Mouse (Mus musculus) adrenal gland, adult 8-10 months (tissue): Measurements from ENCODE around the gene Myzap. TPM values are rescaled to one million over a fixed set of nuclear protein-coding genes. Genes with fewer than 3 reads are reported as not detected.

Experiments used
- DNase-seq: peaks from one replicate; pipeline ENCODE4 v3.0.0; 2022
- total RNA-seq, 4 experiments: library from RNA; stranded (reverse); gene quantifications; 2 replicates each; pipeline ENCODE4 v1.2.4; 2022

Myzap gene
- total RNA-seq, 4 experiments from 2014 or later = 9.8 to 14.4 (median 11.5) TPM

GRCm38 (mm10) chr9:71480305-71480704 is 111.9 kb downstream of the Myzap start:
- no peak for DNase-seq

- no peak for DNase-seq
Measured at GRCm38 (mm10) chr9:71479413-71479812, 112.7 kb downstream of the Myzap start.

- DNase-seq = no peak
Measured at GRCm38 (mm10) chr9:71478596-71478995, 113.6 kb downstream of the Myzap start.

- no peak for DNase-seq
Measured at GRCm38 (mm10) chr9:71476601-71477000, 115.6 kb downstream of the Myzap start.

GRCm38 (mm10) chr9:71475536-71475935 is 116.6 kb downstream of the Myzap start:
- no peak for DNase-seq

- no peak for DNase-seq
Measured at GRCm38 (mm10) chr9:71467434-71467833, 124.7 kb downstream of the Myzap start.

- no peak for DNase-seq
Measured at GRCm38 (mm10) chr9:71466111-71466510, 126.0 kb downstream of the Myzap start.

- DNase-seq = no peak
Measured at GRCm38 (mm10) chr9:71463072-71463667, 129.0 kb downstream of the Myzap start.

- DNase-seq = no peak
Measured at GRCm38 (mm10) chr9:71456738-71457137, 135.4 kb downstream of the Myzap start.

Other genes with a start within 250 kb of the Myzap start
- gene Polr2m, start 106.4 kb downstream of the Myzap start, total RNA-seq = 100 to 1,000 TPM; 172 to 204 (median 192) TPM
- 100 to 1,000 TPM in 1 of 4 experiments, 10 to 100 TPM in 3; 90.0 to 142 (median 93.2) TPM for gene Cgnl1, start 179.2 kb upstream of the Myzap start, total RNA-seq